Mouse (Mus musculus) embryonic facial prominence, embryonic 14.5 days (tissue): ENCODE measurements around the gene Cdyl. TPM values are rescaled to one million over a fixed set of nuclear protein-coding genes. Genes with fewer than 3 reads are reported as not detected.

ENCODE experiments used
- ATAC-seq: fragments of 200-750 bp; cut with Nextera tagmentation; 2 replicates; pipeline ENCODE4 v1.8.0; 2017; ENCODE audit warnings: low read depth, moderate number of reproducible peaks, moderate TSS enrichment
- DNase-seq: peaks from one replicate; pipeline ENCODE4 v3.0.0-alpha.2; 2015; ENCODE audit warnings: low spot score
- H3K27ac ChIP-seq: fragments of 300-500 bp; sonication (generic); replicated peaks from 2 replicates; pipeline ENCODE4 v1.5.1; 2014; ENCODE audit warnings: low read depth, mild to moderate bottlenecking, low read length, moderate library complexity
- H3K27me3 ChIP-seq: fragments of 300-500 bp; sonication (generic); replicated peaks from 2 replicates; pipeline ENCODE4 v1.6.1; 2014; ENCODE audit warnings: low read length; ENCODE audit not compliant: control insufficient read depth, insufficient read depth
- H3K36me3 ChIP-seq: fragments of 300-500 bp; sonication (generic); 2 replicates; pipeline ENCODE4 v1.6.1; 2014; ENCODE audit warnings: low read length, mixed read lengths; ENCODE audit not compliant: control insufficient read depth, insufficient read depth
- H3K4me1 ChIP-seq: fragments of 300-500 bp; sonication (generic); 2 replicates; pipeline ENCODE4 v1.6.1; 2014; ENCODE audit warnings: antibody characterized with exemption, low read length; ENCODE audit not compliant: control insufficient read depth, insufficient read depth
- H3K4me2 ChIP-seq: fragments of 300-500 bp; sonication (generic); 2 replicates; pipeline ENCODE4 v1.6.1; 2014; ENCODE audit warnings: low read depth, mild to moderate bottlenecking, low read length, moderate library complexity, mixed read lengths
- H3K4me3 ChIP-seq: fragments of 300-500 bp; sonication (generic); 2 replicates; pipeline ENCODE4 v1.5.1; 2014; ENCODE audit warnings: low read depth, mild to moderate bottlenecking, low read length
- H3K9ac ChIP-seq: fragments of 300-500 bp; sonication (generic); 2 replicates; pipeline ENCODE4 v1.6.1; 2014; ENCODE audit warnings: low read depth, mild to moderate bottlenecking, low read length, moderate library complexity, mixed read lengths
- H3K9me3 ChIP-seq: fragments of 300-500 bp; sonication (generic); 2 replicates; pipeline ENCODE4 v1.6.1; 2016; ENCODE audit warnings: low read length; ENCODE audit not compliant: control insufficient read depth
- WGBS: fragments of 180-500 bp; shearing (Covaris S2); extraction: QIAGEN DNeasy Blood & Tissue Kit; methylation state at CpG from one replicate; pipeline ENCODE4 v1.1.7; 2014; 5-methylcytosine and 5-hydroxymethylcytosine counted together
- polyA plus RNA-seq: library from polyadenylated mRNA; unstranded; fragments of >200 nt; fragmentation: Nextera tagmentation; extraction: Ambion mirVana; gene quantifications from 2 replicates; pipeline ENCODE4 v1.2.1, GENCODE M21; 2014

The Cdyl gene
- polyA plus RNA-seq, 1 experiment from 2014 or later: 17.5 TPM

DNA sequence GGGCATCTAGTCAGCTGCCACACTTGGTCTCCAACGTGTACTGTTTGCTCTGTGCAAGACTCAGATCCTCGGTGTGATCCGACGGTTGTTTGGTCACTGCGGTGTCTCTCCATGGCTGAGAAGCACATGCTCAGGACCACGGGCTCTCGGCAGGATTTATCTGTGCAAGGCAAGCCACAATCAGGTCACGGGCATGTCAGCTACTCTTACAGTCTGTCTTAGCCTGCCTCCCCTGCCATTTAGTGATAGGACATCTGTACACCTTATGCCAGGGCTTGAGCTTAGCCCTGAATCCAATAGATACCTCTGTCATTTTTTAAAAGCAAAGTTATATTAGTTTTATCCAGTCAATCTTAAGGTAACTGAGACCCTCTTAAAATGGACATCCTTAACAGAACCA, 211.0 kb downstream of the Cdyl start:
- H3K4me3 ChIP-seq: no peak overlapping the region
- 92% methylated on average over 8 of the region's 8 CpGs for WGBS
- ATAC-seq (no peak), DNase-seq (no peak)
- no peaks in the 10 kb centered on the region for H3K9me3 ChIP-seq
- H3K27me3 ChIP-seq: no peaks in the 10 kb centered on the region
- no peak overlapping the region for H3K4me2 ChIP-seq
- no peaks in the 10 kb centered on the region for H3K4me1 ChIP-seq
- peaks cover 24% of the 10 kb centered on the region; the same call in 1 of the 2 replicates for H3K36me3 ChIP-seq
- no peak overlapping the region for H3K9ac ChIP-seq
- H3K27ac ChIP-seq: no peak overlapping the region

DNA sequence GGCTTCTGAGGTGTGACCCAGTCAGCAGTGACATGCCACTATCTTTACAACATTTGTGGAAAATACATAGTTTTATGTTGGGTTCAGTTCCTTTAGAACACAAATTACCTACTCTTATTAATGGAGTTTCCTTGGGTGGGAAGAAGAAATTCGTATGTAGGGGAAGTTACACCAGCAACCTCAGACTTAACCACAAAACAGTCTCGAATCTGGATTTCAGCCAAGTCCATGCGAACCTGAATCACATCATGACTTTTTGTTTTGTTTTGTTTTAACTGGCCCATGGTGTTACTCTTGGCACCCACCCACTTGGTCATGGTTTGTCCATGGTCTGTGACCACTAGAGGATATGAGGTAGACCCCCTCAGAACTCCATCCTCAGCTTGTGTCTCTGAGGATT, 211.5 kb downstream of the Cdyl start:
- no peaks in the 10 kb centered on the region for H3K9me3 ChIP-seq

DNA sequence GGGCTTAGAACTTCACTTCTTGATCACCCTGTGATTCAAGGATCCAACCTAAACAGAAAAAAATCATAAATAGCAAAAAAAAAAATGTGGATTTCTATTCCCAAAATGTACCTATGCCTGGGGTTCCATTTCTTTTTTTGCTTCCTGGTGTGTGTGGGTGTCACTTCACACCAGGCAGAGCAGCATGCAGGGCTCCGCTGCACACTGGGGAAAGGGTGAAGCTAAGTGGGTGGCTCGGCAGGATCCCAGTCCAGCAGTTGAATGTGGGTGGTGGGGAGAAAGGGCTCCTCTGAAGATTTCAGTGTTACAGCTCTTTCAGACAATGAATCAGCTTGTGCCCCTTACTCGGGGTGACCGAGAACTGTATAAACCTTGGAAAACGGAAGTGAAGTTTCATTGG, 215.8 kb downstream of the Cdyl start:
- Histone ChIP-seq H3K4me3 (no peak overlapping the region), H3K36me3 (peaks cover 7% of the 10 kb centered on the region; the same call in 1 of the 2 replicates), H3K27ac (no peak overlapping the region), H3K4me1 (peaks cover 4% of the 10 kb centered on the region; the same call in 1 of the 2 replicates), H3K4me2 (no peak overlapping the region), H3K9ac (no peak overlapping the region), H3K9me3 (no peaks in the 10 kb centered on the region), H3K27me3 (no peaks in the 10 kb centered on the region)
- no peak for DNase-seq
- ATAC-seq: no peak
- WGBS: 82% methylated on average over 5 of the region's 5 CpGs

More for the DNA sequence above, 211.5 kb downstream of the Cdyl start:
- H3K4me2 ChIP-seq: no peak overlapping the region
- no peak overlapping the region for H3K27ac ChIP-seq
- no peak for ATAC-seq
- H3K36me3 ChIP-seq: peaks cover 19% of the 10 kb centered on the region; the same call in 1 of the 2 replicates
- H3K27me3 ChIP-seq: no peaks in the 10 kb centered on the region
- H3K4me1 ChIP-seq: no peaks in the 10 kb centered on the region
- peak; percentile 26 for DNase-seq
- 53% methylated on average over 3 of the region's 3 CpGs for WGBS
- no peak overlapping the region for H3K9ac ChIP-seq
- no peak overlapping the region for H3K4me3 ChIP-seq

DNA sequence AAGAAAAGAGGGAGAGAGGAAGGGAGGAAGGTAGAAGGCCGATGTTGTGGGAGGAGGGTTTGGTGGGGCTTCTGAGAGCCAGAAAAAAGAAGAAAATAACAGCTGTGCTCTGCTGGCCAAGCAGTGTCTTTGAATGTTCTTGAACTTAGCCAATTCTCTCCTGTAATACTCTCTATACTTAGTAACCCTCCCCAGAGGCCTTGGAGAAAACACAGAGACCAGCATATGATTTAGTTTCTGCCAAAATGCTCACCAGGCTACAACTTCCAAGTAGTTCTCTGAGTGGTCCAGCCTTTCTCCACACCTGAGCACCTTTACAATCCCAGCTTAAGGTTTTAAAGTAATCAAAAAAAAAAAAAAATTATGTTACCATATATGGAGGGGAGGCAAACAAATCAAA, 218.6 kb downstream of the Cdyl start:
- H3K4me1 ChIP-seq: peaks cover 4% of the 10 kb centered on the region; the same call in 1 of the 2 replicates
- DNase-seq (peak; percentile 63), ATAC-seq (peak; percentile 47; the same call in 1 of the 2 replicates)
- no peak overlapping the region for H3K4me3 ChIP-seq
- no peak overlapping the region for H3K4me2 ChIP-seq
- peaks cover 7% of the 10 kb centered on the region; the same call in 1 of the 2 replicates for H3K36me3 ChIP-seq
- H3K27ac ChIP-seq: peak overlapping the region; percentile 30; the same call in 1 of the 2 replicates
- 43% methylated on average over 1 of the region's 1 CpGs for WGBS
- no peaks in the 10 kb centered on the region for H3K9me3 ChIP-seq
- H3K9ac ChIP-seq: no peak overlapping the region
- H3K27me3 ChIP-seq: no peaks in the 10 kb centered on the region

DNA sequence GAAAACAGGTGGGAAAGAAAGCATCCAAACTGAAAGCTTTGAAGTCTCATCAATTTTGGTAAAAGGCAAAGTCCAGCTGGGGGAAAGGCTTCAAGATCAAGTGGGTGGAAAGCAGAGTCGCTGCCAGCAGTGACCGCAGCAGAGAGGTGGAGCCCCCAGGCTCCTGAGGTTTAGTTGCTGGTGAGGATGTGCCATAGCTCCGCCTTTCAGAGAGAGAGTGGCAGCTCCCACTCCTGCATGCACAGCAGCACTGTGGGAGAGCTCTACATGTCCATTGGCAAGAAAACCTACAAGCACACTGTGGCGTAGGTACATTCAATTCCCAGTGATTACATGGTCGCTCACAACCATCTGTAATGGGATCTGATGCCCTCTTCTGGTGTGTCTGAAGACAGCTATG, 219.4 kb downstream of the Cdyl start:
- Histone ChIP-seq H3K4me1 (peaks cover 4% of the 10 kb centered on the region; the same call in 1 of the 2 replicates), H3K9ac (no peak overlapping the region), H3K27ac (no peak overlapping the region), H3K4me3 (no peak overlapping the region), H3K27me3 (no peaks in the 10 kb centered on the region), H3K4me2 (no peak overlapping the region), H3K9me3 (no peaks in the 10 kb centered on the region), H3K36me3 (peaks cover 7% of the 10 kb centered on the region; the same call in 1 of the 2 replicates)
- WGBS: 44% methylated on average over 5 of the region's 5 CpGs
- DNase-seq (peak; percentile 26), ATAC-seq (0 out of 2 replicates have a peak, but pooled peaks have one; percentile 35)

DNA sequence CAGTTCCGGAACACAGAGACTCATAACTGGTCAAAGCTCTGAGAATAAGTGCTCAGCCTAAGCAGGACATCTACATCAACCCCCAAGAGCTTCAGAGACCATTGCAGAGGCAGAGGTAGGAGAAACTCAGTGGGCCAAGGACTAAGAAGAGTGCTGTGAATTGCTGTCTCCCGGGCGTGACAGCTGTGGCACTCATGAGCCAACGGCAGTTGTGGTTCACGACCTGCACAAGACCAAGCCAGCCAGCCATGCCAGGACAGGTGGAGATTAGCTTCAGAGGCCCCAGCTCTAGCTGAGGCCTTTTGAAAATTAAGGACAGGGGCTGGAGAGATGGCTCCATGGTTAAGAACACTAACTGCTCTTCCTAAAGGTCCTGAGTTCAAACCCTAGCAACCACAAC, 219.9 kb downstream of the Cdyl start:
- ATAC-seq: no peak
- H3K36me3 ChIP-seq: peaks cover 2% of the 10 kb centered on the region; the same call in 1 of the 2 replicates
- WGBS: 78% methylated on average over 5 of the region's 5 CpGs

DNA sequence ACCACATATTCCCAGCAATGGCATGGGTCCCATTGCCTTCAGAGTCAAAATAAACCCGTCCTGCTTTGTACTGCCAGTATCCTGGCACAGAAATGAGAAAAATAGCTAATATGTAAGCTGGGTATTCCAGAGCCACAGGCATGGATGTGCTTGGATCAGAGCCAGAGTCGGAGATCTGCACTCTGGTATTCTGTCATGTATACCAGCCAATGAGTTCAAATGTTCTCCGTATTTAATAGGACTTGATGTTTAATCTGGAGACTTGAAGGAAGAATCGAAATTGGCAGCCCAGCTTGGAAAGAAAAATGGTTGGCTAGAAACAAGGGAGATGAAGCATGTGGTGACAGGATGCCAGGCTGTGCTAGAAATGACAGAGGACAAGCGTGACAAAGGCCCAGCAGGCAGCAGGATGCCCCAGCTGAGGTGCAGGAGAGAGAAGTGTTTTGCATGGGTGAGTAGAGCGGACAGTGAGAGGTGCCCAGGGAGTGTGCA, 221.0 kb downstream of the Cdyl start:
- Histone ChIP-seq H3K27me3 (no peaks in the 10 kb centered on the region), H3K4me1 (peaks cover 14% of the 10 kb centered on the region), H3K27ac (no peak overlapping the region), H3K9me3 (no peaks in the 10 kb centered on the region), H3K9ac (no peak overlapping the region), H3K4me2 (no peak overlapping the region), H3K36me3 (no peaks in the 10 kb centered on the region), H3K4me3 (no peak overlapping the region)
- peak; percentile 54 for DNase-seq
- no peak for ATAC-seq
- 59% methylated on average over 6 of the region's 6 CpGs for WGBS

More for the DNA sequence above, 219.9 kb downstream of the Cdyl start:
- DNase-seq: no peak
- H3K9me3 ChIP-seq: no peaks in the 10 kb centered on the region
- H3K4me3 ChIP-seq: no peak overlapping the region
- H3K4me2 ChIP-seq: no peak overlapping the region
- H3K27ac ChIP-seq: no peak overlapping the region
- H3K27me3 ChIP-seq: no peaks in the 10 kb centered on the region
- no peak overlapping the region for H3K9ac ChIP-seq
- H3K4me1 ChIP-seq: peaks cover 6% of the 10 kb centered on the region; the same call in 1 of the 2 replicates

DNA sequence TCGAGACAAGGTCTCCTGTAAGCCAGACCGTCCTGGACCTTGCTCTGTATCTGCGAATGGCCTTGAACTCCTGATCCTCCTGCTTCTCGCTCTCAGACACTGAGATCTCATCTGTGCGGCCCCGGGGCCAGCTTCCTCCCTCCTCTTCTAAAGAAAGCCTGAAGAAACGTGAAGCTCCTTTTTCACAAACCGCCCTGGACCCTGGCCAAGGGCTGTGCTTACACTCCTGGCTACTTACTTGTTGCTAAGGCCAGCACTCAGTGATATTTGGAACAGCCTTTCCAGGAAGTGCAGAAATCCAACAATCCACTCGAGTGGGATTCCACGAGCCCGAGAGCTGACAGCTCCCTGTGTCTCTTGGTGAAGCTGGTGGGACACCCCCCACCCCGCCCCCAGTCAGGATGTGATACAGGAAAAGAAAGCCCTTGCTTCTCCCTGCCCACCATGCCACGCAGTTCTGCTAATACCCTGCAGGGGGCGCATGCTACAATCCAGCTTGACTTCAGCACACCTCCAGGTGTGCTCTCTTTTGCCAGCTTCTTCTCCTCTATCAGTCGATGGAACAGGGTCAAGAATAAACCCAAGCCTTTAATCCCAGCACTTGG, 226.6 kb downstream of the Cdyl start:
- ATAC-seq (peak; percentile 27), DNase-seq (peak; percentile 80)
- Histone ChIP-seq H3K9me3 (peaks cover 6% of the 10 kb centered on the region; the same call in 1 of the 2 replicates), H3K9ac (no peak overlapping the region), H3K4me2 (no peak overlapping the region), H3K4me1 (peaks cover 9% of the 10 kb centered on the region), H3K4me3 (no peak overlapping the region), H3K27ac (no peak overlapping the region), H3K27me3 (no peaks in the 10 kb centered on the region), H3K36me3 (no peaks in the 10 kb centered on the region)
- WGBS: 34% methylated on average over 15 of the region's 15 CpGs

DNA sequence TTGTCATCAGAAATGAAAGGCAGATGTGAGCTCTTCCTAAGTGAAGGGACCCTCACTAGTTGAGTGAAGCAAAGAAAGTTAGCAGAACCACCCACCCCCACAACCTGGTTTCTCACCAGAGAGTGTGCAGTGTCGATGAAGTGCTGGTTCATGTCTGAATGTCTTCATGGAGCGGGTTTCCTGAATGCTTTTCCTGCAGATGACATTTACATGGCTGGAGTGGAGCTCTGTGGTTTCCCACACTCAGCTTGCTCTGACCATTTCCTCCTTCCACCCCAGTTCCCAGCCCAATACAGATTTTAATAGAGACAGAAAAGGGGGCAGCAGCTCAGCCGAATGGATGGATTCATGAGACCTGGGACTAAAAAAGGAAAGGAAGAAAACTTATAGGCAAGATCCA, 233.2 kb downstream of the Cdyl start:
- 77% methylated on average over 3 of the region's 3 CpGs for WGBS
- no peak for ATAC-seq
- DNase-seq: no peak

More for the DNA sequence above, 233.2 kb downstream of the Cdyl start:
- Histone ChIP-seq H3K27me3 (no peaks in the 10 kb centered on the region), H3K4me3 (no peak overlapping the region), H3K27ac (no peak overlapping the region), H3K4me1 (no peaks in the 10 kb centered on the region), H3K9me3 (peaks cover 8% of the 10 kb centered on the region; the same call in 1 of the 2 replicates), H3K4me2 (no peak overlapping the region), H3K36me3 (peaks cover 12% of the 10 kb centered on the region), H3K9ac (no peak overlapping the region)
